Mouse (Mus musculus) left cerebral cortex, adult 8-10 months (tissue): ENCODE measurements around the gene Tacr1. TPM values are rescaled to one million over a fixed set of nuclear protein-coding genes. Genes with fewer than 3 reads are reported as not detected.

Experiments
- DNase-seq, 2 experiments: peaks; one replicate each; pipeline ENCODE4 v3.0.0; 2022; ENCODE audit warnings: low spot score in 2 of 2
- total RNA-seq, 4 experiments: library from RNA; stranded (reverse); gene quantifications; 2 replicates each; pipeline ENCODE4 v1.2.4; 2022

Tacr1 gene
- total RNA-seq, 4 experiments from 2014 or later, result 5.4 to 7.2 (median 5.7) TPM

- no peak for DNase-seq
Observed at GRCm38 (mm10) chr6:82525107-82525867, 123.2 kb downstream of the Tacr1 start.

GRCm38 (mm10) chr6:82528631-82529030, 126.5 kb downstream of the Tacr1 start:
- no peak for DNase-seq

- no peak for DNase-seq
Observed at GRCm38 (mm10) chr6:82536641-82537040, 134.5 kb downstream of the Tacr1 start.

- DNase-seq, result no peak
Observed at GRCm38 (mm10) chr6:82549270-82549669, 147.1 kb downstream of the Tacr1 start.

GRCm38 (mm10) chr6:82575445-82575844, 173.3 kb downstream of the Tacr1 start:
- no peak for DNase-seq

GRCm38 (mm10) chr6:82585396-82585795, 183.3 kb downstream of the Tacr1 start:
- no peak for DNase-seq

GRCm38 (mm10) chr6:82589387-82589786, 187.3 kb downstream of the Tacr1 start:
- no peak for DNase-seq

GRCm38 (mm10) chr6:82595461-82596090, 193.4 kb downstream of the Tacr1 start:
- DNase-seq, result no peak

- no peak for DNase-seq
Observed at GRCm38 (mm10) chr6:82603228-82603627, 201.1 kb downstream of the Tacr1 start.

- no peak for DNase-seq
Observed at GRCm38 (mm10) chr6:82603665-82604064, 201.5 kb downstream of the Tacr1 start.

- DNase-seq, result no peak
Observed at GRCm38 (mm10) chr6:82604791-82605190, 202.7 kb downstream of the Tacr1 start.

- DNase-seq, result no peak
Observed at GRCm38 (mm10) chr6:82608756-82609155, 206.6 kb downstream of the Tacr1 start.

- peak in 1 of 2 experiments; percentile 16 for DNase-seq
Observed at GRCm38 (mm10) chr6:82609339-82609926, 207.3 kb downstream of the Tacr1 start.
